Mouse (Mus musculus) liver, adult (tissue): ENCODE measurements around the gene Chrng.

ENCODE experiments used
- GATA4 ChIP-seq: IDR thresholded peaks from 2 replicates; pipeline ENCODE4 v1.6.1; 2014; ENCODE audit warnings: mild to moderate bottlenecking, low read length; ENCODE audit not compliant: insufficient replicate concordance

Chrng gene

GRCm38 (mm10) chr1:87185526-87185925, 18.9 kb upstream of the Chrng start:
- TF ChIP-seq GATA4: no peak

DNA sequence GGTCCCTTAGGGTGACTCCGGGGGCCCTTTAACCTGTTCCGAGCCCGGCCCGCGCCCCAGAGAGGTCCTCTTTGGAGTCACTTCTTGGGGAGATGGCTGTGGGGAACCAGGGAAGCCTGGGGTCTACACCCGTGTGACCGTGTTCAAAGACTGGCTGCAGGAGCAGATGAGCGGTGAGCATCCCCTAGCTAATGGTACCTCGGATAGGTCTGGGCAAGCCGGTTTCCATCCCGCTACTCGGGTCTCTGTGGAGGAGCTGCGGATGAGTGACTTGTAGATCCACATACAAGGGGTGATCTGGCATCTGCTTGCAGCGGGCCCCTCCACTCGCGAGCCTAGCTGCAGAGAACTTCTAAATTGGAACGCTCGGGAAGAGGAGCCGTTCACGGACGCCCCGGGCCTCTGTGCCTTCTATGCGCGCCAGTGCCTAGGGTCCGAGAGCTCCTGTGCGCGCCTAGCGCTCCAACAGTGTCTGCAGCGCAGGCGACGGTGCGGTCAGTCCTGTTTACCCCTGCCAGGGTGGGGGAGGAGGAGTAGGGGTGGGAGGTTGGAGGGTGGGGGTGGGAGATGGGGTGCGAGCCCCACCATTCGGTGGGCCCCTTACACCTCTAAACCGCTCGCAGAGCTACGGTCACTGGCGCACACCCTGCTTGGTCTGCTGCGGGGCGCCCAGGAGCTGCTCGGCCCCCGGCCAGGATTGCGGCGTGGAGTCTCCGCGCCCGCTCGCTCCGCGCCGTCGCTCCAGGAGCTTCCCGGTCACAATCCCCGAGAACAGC, 18.0 kb upstream of the Chrng start:
- TF ChIP-seq GATA4: no peak

GRCm38 (mm10) chr1:87187037-87187355, 17.5 kb upstream of the Chrng start:
- TF ChIP-seq GATA4: no peak

DNA sequence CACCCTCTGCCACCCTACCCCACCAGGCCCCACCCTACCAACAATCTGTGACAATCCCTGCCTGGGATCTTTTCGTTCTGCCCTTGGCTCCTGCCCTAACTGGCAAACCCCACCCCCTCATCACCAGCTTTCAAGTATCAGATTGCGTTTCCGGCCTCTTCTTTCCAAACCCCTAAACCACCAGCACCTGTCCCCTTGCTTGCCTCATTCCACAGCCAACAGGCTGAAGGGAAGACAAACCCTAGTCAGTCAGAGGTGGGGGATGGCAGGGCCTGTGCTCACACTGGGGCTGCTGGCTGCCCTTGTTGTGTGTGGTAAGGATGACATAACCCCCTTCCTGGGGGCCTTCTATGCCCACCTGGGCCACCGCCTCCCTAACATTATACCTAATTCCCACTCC, 14.0 kb upstream of the Chrng start, which contains the start of gene Chrnd:
Gene Chrnd, plus strand, starts transcription at position 179 of the 400 bp plus-strand sequence.
- no peak for TF ChIP-seq GATA4

DNA sequence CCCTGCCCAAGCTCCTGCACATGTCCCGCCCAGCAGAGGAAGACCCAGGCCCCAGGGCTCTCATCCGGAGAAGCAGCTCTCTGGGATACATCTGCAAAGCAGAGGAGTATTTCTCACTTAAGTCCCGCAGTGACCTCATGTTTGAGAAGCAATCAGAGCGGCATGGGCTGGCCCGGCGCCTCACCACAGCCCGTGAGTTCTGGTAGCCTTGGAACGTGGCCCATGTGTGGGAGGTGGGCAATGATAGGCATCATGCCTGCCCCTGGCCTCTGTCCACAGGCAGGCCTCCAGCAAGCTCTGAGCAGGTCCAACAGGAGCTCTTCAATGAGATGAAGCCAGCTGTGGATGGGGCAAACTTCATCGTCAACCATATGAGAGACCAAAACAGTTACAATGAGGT, 7.2 kb upstream of the Chrng start:
- no peak for TF ChIP-seq GATA4

GRCm38 (mm10) chr1:87198119-87199065, 6.1 kb upstream of the Chrng start:
- TF ChIP-seq GATA4: no peak

- no peak for TF ChIP-seq GATA4
Observed at GRCm38 (mm10) chr1:87200811-87201210, 3.6 kb upstream of the Chrng start.

GRCm38 (mm10) chr1:87201848-87202247, 2.6 kb upstream of the Chrng start:
- TF ChIP-seq GATA4: no peak

DNA sequence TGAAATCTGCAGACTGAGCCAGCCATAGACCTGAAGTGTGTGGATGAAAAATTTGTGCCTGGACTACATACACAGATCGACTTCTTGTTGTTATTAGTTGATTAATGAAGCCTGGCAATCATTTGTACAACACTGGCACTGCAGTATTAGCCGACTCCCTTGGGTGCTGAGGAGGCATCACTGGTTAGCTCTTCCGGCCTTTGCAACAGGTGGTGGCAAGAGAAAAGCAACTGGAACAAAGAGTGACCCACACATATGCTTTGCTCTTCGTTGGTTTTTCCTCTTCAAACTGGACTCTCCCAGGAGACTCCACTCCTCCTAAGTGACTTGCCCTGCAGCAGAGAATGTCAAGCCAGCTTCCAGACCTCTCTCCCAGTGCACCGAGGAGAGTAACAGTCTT, 678 bp upstream of the Chrng start:
- TF ChIP-seq GATA4: no peak

DNA sequence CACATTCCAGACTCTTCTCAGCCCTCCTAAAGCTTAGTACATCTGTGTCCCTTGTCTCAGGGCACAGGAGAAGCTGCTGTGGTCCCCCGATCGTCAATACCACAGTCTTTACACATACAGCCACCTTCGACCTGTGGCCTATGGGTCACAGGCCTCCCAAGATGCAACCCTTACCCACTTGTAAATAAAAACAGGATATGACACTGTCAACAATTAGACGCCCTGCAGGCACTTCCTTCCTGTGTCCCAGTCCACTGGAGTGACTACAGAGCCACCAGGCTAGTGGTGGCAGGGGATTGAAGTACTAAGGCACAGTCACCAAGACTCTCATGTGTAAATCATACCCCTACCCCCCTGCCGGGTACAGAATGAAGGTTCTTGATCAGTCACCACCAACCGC, 581 bp downstream of the Chrng start:
- no peak for TF ChIP-seq GATA4

DNA sequence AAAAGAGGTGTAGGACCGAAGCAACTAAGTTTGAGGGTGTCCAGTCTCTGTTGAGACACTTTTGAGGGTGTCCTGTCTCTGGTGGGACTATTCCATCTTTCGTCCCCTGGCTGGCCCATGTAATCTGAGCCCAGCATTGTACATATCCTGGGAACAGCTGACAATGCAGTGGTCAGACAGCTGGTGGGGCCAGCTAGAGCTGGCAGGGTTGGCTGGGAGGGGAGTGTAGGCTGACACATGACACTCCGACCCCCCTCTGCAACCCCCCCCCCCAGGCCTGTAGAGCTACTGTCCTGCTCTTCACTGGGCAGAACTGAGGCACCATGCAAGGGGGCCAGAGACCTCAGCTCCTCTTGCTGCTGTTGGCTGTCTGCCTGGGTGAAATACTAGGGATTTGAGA, 1.0 kb downstream of the Chrng start:
- no peak for TF ChIP-seq GATA4

GRCm38 (mm10) chr1:87206339-87206738, 1.9 kb downstream of the Chrng start:
- TF ChIP-seq GATA4: no peak

GRCm38 (mm10) chr1:87211431-87211830, 7.0 kb downstream of the Chrng start:
- TF ChIP-seq GATA4: no peak

DNA sequence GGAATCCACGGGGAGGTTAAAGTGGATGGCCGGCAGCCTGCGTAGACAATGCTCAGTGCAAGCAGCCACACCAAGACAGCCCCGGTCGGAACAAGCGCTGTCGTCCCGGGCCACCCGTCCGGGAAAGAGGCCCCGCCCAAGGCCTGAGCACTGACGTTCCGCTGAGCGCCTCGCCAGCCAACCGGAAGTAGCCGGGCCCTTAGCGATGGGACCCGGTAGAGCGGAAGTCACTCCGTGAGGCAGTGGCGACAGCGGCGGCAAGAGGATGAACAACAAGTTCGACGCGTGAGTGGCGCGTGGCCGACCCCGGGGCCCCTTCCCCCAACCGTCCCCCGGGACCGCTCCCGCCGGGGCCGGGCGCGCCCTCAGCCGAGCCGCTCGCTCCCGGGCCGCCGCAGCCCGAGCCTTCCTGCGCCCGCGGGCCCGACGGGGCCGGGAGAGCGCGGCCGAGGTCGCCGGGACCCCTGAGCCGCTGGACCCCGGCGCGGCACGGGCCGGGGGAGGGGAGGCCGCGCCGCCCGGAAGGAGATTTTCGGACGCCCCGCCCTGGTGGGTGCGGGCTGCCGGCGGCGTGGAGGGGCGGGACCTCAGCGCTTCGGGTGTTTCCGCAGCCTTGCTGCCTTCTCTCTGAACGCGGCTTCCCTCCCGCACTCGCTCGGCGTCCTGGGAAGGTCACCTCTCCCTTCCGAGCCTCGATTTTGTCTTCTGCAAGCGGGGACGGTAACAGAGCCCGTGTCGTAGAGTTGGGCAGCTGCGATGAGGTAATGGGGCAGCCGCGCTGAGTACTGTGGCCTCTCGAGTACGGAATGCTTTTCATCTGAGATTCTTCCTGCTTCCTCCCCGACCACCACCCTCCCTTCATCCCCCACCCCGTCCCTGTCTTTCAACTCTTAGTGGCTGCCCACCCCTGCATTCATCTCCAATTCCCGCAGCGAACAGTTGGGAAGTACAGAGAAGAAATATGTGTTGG, 9.6 kb downstream of the Chrng start, which contains the start of gene Eif4e2:
Gene Eif4e2, plus strand, starts transcription at position 180 of the 970 bp plus-strand sequence.
- peak; percentile 51; the same call in 1 of the 2 replicates for TF ChIP-seq GATA4

- no peak for TF ChIP-seq GATA4
Observed at GRCm38 (mm10) chr1:87214748-87215147, 10.3 kb downstream of the Chrng start.
